ENCODE assay signal across 23 mouse cellular contexts in genomic region chr12:37050596-37050995, GRCm38 (mm10). TPM values are rescaled to one million over a fixed set of nuclear protein-coding genes. Genes with fewer than 3 reads are reported as not detected.
DNase-seq lines count a peak whose midpoint lies in the region; ATAC-seq and TF ChIP-seq lines count a peak whose summit lies in the region.
"Had no signal": no experiment of that assay in that cellular context is flagged by ENCODE, and none has a peak within 500 bp of the region (broad histone marks: within the 10 kb centered on the region; RNA-seq: fewer than 3 reads in every experiment).

No protein-coding gene starts in this region.

- no peaks in the 10 kb centered on the region for H3K9me3 ChIP-seq in kidney, embryonic 15.5 days (replicated peaks)
- H3K9me3 ChIP-seq in lung, embryonic 16.5 days (ENCODE audit: control insufficient read depth, low read length): no peaks in the 10 kb centered on the region
- H3K9me3 ChIP-seq: heart, embryonic 15.5 days; liver, embryonic 12.5 days; midbrain, embryonic 13.5 days had no signal

- no peak overlapping the region for H3K9ac ChIP-seq in kidney, embryonic 15.5 days
- no peak overlapping the region for H3K9ac ChIP-seq in lung, embryonic 16.5 days (ENCODE audit: low read length)
- H3K9ac ChIP-seq: forebrain, postnatal 0 days; heart, embryonic 15.5 days; liver, embryonic 12.5 days; midbrain, embryonic 13.5 days had no signal

- no peaks in the 10 kb centered on the region for H3K4me1 ChIP-seq in kidney, adult 2 months (ENCODE audit: control insufficient read depth, insufficient read depth, low read length)
- H3K4me1 ChIP-seq in kidney, embryonic 15.5 days: no peaks in the 10 kb centered on the region
- no peaks in the 10 kb centered on the region for H3K4me1 ChIP-seq in lung, embryonic 16.5 days (replicated peaks; ENCODE audit: control insufficient read depth, insufficient read depth, low read length)
- H3K4me1 ChIP-seq in lung, adult 2 months (ENCODE audit: control insufficient read depth, insufficient read depth, low read length): no peaks in the 10 kb centered on the region
- H3K4me1 ChIP-seq: heart, embryonic 15.5 days; liver, embryonic 12.5 days; midbrain, embryonic 13.5 days had no signal

- no peaks in the 10 kb centered on the region for H3K36me3 ChIP-seq in kidney, adult 2 months (ENCODE audit: control insufficient read depth, insufficient read depth, low read length)
- H3K36me3 ChIP-seq in kidney, embryonic 15.5 days: no peaks in the 10 kb centered on the region
- H3K36me3 ChIP-seq in lung, embryonic 16.5 days (ENCODE audit: control insufficient read depth, insufficient read depth, low read length): no peaks in the 10 kb centered on the region
- H3K36me3 ChIP-seq: heart, embryonic 15.5 days; liver, embryonic 12.5 days; midbrain, embryonic 13.5 days had no signal

- intact Hi-C loops in gastrocnemius, adult 2 months (cut with DNase I): no loop called here

- DNase-seq in gastrocnemius, adult 2 months: no peak
- no peak for DNase-seq in gastrocnemius, postnatal 25 days
- peak; percentile 72 for DNase-seq in kidney, adult 2 months
- no peak for DNase-seq in lung, adult 2 months
- peak; percentile 34 for DNase-seq in skeletal muscle tissue, adult 2 months (ENCODE audit: low read depth, low spot score)
- DNase-seq in urinary bladder, postnatal 36 days (ENCODE audit: low spot score in 2 of 2): no peak
- DNase-seq: adrenal gland, postnatal 10 days; B cell, adult 2 months; cerebellum, adult 2 months; forebrain, postnatal 0 days; gastrocnemius, postnatal 10 days; layer of hippocampus, postnatal 36 days; retina, postnatal 1 day; right cerebral cortex, postnatal 4 days had no signal

- TF ChIP-seq CTCF in gastrocnemius, adult 2 months (IDR thresholded peaks at IDR 0.05): no peak
- no peak for TF ChIP-seq CTCF in kidney, adult 2 months (conservative IDR thresholded peaks at IDR 0.05; ENCODE audit: insufficient read depth, insufficient read length, low read depth, low read length)
- TF ChIP-seq CTCF in lung, adult 2 months (IDR thresholded peaks at IDR 0.05; ENCODE audit: insufficient read depth, low read length): no peak

- no peaks in the 10 kb centered on the region for H3K27me3 ChIP-seq in kidney, adult 2 months (replicated peaks; ENCODE audit: control insufficient read depth, insufficient read depth, low read length)
- no peaks in the 10 kb centered on the region for H3K27me3 ChIP-seq in kidney, embryonic 15.5 days
- no peaks in the 10 kb centered on the region for H3K27me3 ChIP-seq in lung, embryonic 16.5 days (ENCODE audit: control insufficient read depth, insufficient read depth, low read depth, low read length)
- H3K27me3 ChIP-seq: heart, embryonic 15.5 days; liver, embryonic 12.5 days; midbrain, embryonic 13.5 days had no signal

- WGBS in kidney, adult 2 months: 37% methylated on average over 1 of the region's 1 CpGs
- 39% methylated on average over 1 of the region's 1 CpGs for WGBS in kidney, embryonic 15.5 days
- WGBS in lung, embryonic 16.5 days: 26% methylated on average over 1 of the region's 1 CpGs
- 21% methylated on average over 1 of the region's 1 CpGs for WGBS in lung, adult 2 months

- peak overlapping the region; percentile 82 for H3K27ac ChIP-seq in gastrocnemius, adult 2 months
- H3K27ac ChIP-seq in kidney, adult 2 months (ENCODE audit: insufficient read depth, low read depth, low read length): no peak overlapping the region
- H3K27ac ChIP-seq in kidney, embryonic 15.5 days: no peak overlapping the region
- no peak overlapping the region for H3K27ac ChIP-seq in lung, embryonic 16.5 days (ENCODE audit: low read length)
- H3K27ac ChIP-seq: heart, embryonic 15.5 days; liver, embryonic 12.5 days; midbrain, embryonic 13.5 days had no signal

- no peak for ATAC-seq in kidney, embryonic 15.5 days (replicated peaks; ENCODE audit: low FRiP score)
- ATAC-seq in lung, embryonic 16.5 days (ENCODE audit: low read depth): peak; percentile 45; the same call in 1 of the 2 replicates
- ATAC-seq: forebrain, postnatal 0 days; hindbrain, embryonic 16.5 days; intestine, postnatal 0 days; liver, embryonic 12.5 days; midbrain, embryonic 13.5 days had no signal

- no peak overlapping the region for H3K4me2 ChIP-seq in kidney, embryonic 15.5 days
- no peak overlapping the region for H3K4me2 ChIP-seq in lung, embryonic 16.5 days (ENCODE audit: low read depth, low read length)
- H3K4me2 ChIP-seq: heart, embryonic 15.5 days; liver, embryonic 12.5 days; midbrain, embryonic 13.5 days had no signal

- no peak for TF ChIP-seq POLR2A in kidney, adult 2 months (IDR thresholded peaks at IDR 0.05; ENCODE audit: low read depth, low read length)
- no peak for TF ChIP-seq POLR2A in lung, adult 2 months (IDR thresholded peaks at IDR 0.05; ENCODE audit: borderline replicate concordance, extremely low read depth, low read depth, low read length)

- peak overlapping the region; percentile 56 for H3K4me3 ChIP-seq in gastrocnemius, adult 2 months
- H3K4me3 ChIP-seq in kidney, adult 2 months (ENCODE audit: insufficient read depth, low read depth, low read length): no peak overlapping the region
- no peak overlapping the region for H3K4me3 ChIP-seq in kidney, embryonic 15.5 days (replicated peaks)
- no peak overlapping the region for H3K4me3 ChIP-seq in lung, embryonic 16.5 days (ENCODE audit: low read length)
- H3K4me3 ChIP-seq in lung, adult 2 months (replicated peaks; ENCODE audit: extremely low read depth, low read depth, low read length): no peak overlapping the region
- H3K4me3 ChIP-seq: heart, embryonic 15.5 days; liver, embryonic 12.5 days; midbrain, embryonic 13.5 days had no signal

RNA-seq across cellular contexts. Expression of gene Meox2, which starts 57.7 kb away (rescaled TPM):
- total RNA-seq in gastrocnemius, adult 2 months (2021): 1 to 10 TPM; 8.8 to 9.6 TPM
- total RNA-seq in gastrocnemius, postnatal 25 days (2021): 10 to 100 TPM; 12.8 to 14.3 TPM
- 0.88 and 1.0 TPM in 2 replicates for polyA plus RNA-seq in kidney, adult 2 months (2012; rRNA removed)
- 12.9 and 13.3 TPM in 2 replicates for polyA plus RNA-seq in kidney, embryonic 15.5 days (2015; fragmentation: Nextera tagmentation; extraction: Ambion mirVana)
- 44.6 and 46.4 TPM in 2 replicates for polyA plus RNA-seq in lung, embryonic 16.5 days (2015; fragmentation: Nextera tagmentation; extraction: Ambion mirVana)
- polyA plus RNA-seq in lung, adult 2 months (2012; rRNA removed): 12.6 and 15.3 TPM in 2 replicates
- total RNA-seq: layer of hippocampus, postnatal 36 days; megakaryocyte progenitor cell, adult 5-6 weeks; neutrophil, adult 5-6 weeks had no signal
- polyA plus RNA-seq: cerebellum, adult 2 months had no signal

Comparison
In these comparisons a context has a peak if more than half of its experiments do, and no peak if none do; other contexts are left out.
1. DNase-seq: peak in kidney, adult 2 months (single experiment) and skeletal muscle tissue, adult 2 months (single experiment); none in gastrocnemius, adult 2 months (single experiment), gastrocnemius, postnatal 25 days (single experiment), lung, adult 2 months (single experiment) and urinary bladder, postnatal 36 days (0 of 2).